Mouse (Mus musculus): ENCODE measurements around the gene Parp8.

The Parp8 gene

DNA sequence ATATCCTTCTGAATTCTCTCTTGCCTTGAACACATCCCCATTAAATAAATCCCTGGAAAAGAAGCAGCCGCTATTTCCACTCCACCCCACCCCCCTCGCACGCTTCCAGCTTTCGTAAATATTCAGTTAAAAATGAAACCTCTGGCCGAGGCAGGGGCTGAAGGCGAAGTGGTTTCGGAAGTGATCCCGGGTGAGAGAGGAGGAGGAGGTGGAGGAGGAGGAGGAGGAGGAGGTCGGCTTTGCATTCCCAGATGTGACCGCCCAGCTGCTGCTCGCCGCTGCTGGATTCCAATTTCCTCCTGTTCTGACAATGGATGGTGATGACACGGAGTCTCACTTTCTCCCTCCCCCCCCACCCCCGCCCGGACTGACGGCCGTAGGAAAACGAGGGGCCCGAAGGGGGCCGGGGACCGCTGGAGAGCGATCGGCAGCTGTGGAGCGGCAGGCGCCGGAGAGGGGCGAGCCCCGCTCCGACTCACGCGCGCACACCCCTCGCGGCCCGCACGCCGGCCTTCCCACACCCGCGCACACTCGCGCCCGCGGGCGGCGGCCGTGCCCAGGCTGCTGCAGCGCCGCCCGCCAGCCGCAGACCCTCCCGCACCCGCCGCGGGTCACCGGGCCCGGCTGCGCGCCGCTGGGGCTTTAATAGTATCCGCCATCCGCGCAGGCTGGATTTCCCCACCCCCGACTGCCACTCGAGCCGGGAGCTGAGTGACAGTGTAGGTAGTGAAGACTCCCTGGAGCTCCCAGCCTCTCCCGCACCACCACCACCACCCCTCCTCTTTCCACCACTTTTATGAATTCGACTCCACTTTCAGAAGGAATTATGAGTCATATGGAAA is at the start of gene Parp8:
TSS of gene Parp8 (minus strand) at position 312 of the 842 bp plus-strand sequence.
- DNase-seq, result peak; percentile 70 to 72

DNA sequence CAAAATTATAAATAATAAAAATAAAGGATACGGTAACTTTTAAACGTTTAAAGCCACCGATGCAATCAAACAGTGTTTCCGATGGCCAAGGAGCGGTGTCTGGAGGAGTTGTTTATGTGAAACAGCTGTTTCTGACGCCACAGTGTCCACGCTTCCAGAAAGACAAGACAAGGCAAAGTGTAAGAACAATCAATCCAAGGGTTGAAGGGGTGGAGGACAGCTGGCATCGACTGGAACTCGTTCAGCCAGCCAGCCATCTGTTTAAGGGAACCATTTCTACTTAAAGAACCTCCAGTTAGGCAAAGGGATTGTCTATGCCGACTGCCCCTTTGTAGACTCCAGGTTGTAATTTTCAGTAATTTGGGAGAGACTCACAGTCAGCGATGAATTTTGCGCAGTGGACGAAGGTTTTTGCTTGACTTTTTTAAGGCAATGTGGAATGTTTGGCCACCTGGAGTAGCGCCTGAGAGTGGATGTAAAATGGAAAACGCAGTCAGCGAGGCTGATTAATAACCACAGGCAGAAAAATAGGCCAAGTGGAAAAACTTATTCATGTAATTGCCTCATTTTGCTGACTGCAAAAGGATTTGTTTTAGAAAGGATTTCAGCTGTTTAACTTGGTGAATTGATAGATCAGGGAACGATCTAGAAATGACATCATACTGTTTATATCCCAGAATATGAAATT is 37.4 kb upstream of the Parp8 start:
- peak; percentile 3 to 9 for DNase-seq

- DNase-seq, result no peak
Observed at GRCm38 (mm10) chr13:117056466-117056865, 31.1 kb upstream of the Parp8 start.

DNA sequence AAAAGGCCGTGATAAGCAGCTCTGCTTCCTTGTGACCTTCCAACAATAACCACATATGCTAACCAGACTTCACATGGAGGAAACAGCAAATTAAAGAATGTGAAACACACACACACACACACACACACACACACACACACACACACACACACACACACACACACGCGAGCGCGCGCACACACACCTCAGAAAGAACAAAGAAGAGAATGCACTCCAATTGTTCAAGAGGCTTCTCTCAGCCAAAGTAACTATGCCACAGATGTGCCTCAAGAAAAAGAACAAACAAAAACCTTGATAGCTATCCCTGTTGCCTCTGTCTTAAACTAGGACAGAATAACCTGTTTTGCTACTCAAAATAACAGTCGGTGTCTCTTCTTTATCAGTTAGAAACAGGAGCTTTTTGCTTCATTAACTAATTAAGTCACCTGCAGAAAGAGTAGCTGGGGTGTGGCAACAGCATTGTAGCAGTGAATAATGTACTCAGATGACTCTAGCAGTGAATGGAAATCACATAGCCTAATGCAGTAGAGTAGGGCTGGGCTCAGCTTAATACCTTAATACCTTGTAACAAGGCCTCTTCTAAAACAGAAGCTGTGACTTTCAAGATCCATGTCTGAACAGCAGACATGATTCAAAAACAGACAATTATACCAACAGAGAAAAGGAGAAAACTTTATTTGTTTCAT is 29.6 kb upstream of the Parp8 start:
- DNase-seq, result no peak

GRCm38 (mm10) chr13:117052748-117053147 is 27.4 kb upstream of the Parp8 start:
- DNase-seq, result no peak

GRCm38 (mm10) chr13:117048541-117048971 is 23.2 kb upstream of the Parp8 start:
- no peak for DNase-seq

- no peak for DNase-seq
Observed at GRCm38 (mm10) chr13:117043567-117043966, 18.2 kb upstream of the Parp8 start.

GRCm38 (mm10) chr13:117041021-117041420 is 15.7 kb upstream of the Parp8 start:
- DNase-seq, result no peak

DNA sequence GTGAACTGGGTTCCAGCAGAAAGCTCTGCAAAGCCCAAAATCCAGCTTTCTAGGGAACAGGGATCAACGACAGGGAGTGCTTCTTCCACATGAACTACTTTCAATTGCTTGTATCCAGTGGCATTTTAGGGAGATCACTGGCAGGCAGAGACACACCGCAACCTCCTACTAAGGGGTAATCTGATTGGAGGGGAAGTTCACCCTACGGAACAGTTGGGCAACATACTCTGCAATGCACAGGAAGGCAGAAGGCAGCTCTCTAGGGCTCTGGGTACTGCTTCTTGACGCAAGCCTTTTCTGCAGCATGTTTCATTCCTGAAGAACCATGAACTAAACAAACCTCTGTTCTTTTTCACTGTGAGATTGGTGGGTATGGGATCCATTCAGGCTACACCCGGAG is 10.9 kb upstream of the Parp8 start:
- no peak for DNase-seq

- no peak for DNase-seq
Observed at GRCm38 (mm10) chr13:117035121-117035520, 9.8 kb upstream of the Parp8 start.

GRCm38 (mm10) chr13:117034676-117035075 is 9.3 kb upstream of the Parp8 start:
- DNase-seq, result no peak

- no peak for DNase-seq
Observed at GRCm38 (mm10) chr13:117033676-117034308, 8.5 kb upstream of the Parp8 start.

DNA sequence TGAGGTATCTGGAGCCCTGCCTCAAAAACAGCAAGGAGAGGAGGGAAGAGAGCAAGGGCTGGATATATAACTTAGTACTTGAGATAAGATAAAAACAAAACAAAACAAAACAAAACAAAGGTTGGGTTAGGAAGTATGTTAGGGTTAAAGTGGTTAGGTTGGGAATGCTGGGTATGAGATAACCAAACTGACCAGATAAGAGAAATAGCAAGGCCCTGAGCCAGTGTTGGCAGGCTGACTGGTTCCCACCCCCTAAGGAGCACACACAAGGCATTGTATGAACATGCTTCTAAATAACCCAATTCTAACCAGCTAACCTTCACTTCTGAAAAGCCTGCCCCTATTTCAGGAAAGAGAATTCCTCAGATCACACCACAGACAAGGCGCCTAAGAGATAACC is 7.1 kb upstream of the Parp8 start:
- DNase-seq, result no peak

DNA sequence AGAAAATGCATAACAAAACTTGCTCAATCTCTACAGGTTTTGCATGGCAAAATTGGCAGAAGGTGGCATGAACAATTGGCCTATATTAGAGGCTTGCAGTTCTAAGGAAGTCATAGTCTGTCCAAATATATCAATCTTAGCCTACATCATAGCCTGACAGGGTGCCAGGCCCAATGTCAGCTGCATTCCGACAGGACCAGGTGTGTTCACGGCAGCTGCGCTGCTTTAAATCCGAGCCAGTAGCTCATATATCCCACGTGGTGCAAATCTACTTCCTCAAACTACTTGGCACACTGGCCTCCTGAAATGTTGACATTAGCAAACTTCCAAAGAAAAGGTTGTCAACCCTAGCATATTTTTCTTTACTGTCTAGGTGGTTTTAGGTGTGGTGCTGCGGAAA is 6.2 kb upstream of the Parp8 start:
- DNase-seq, result no peak

DNA sequence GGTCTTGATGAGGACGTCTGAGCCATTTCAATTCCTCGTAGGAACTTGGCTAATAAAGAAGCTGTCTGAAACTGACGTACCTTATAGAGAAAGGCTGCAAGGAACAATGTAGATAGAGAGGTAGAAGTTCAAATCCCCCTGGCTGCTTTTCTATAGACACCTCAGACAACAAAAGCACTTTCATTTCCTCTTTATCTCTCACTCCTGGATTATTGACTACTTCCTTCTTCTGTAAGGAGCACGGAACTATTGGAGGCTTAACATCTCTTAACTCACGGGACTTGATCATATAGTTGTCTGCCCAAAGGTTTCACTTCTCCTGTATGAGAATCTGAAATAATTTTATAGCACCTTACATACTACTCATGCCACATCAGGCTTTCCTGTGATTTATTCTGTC is 2.9 kb upstream of the Parp8 start:
- no peak for DNase-seq

DNA sequence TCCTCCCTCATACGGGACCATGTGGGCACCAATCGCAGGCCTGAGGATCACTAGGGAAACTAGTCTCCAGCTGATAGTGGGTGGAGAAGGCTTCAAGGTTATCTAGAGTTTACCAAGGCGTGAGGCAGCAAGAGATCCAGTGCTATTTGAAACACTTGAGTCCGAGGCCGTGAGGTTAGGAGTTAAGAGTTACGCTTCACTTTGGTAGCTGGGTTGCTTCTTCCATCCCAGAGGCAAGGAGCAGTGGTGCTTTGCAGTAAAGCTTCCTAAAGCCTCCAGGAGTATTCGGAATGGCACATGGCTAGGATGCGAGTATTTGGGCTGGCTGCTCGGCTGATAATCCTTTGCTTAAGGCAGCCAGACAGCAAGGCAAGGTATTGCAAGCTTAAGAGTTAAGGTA is 2.0 kb upstream of the Parp8 start:
- DNase-seq, result no peak

DNA sequence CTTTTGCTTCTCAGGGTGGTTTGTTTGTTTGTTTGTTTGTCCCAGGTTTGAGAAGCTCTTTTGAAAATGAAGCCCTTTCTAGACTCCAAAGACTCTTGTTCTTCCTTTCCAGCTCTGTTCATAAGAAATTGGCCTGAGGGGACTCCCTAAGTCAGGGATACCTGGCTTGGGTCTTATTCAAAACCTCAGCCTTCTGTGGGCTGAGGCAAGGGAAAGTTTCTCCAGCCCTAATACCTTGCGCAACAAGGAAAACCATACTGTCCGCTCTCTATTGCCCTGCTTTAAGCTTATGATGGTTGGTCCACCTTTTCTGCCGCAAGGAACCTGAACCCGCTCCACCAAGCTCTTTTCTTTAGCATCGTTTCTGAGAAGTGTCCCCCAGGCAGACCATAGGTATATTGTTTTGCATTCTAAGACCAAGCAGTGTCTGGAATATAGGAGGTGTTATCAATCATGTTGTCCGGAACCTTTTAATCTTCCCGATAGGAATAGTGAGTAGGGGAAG is 991 bp upstream of the Parp8 start:
- no peak for DNase-seq

DNA sequence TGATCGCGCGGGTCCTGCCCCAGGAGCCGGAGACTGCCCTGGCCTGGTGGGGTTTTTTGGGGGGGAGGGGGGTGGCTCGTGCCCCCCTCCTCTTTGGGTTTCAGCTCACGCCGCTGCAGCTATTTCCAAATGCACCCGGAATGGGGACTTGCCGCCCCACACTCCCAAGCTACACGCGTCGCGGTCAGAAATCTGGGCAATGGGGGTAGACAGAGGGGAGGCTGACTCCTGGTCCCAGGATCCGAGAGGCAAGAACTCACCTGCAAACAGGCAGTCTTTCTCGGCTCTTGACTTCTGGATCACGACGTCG is 466 bp downstream of the Parp8 start:
- DNase-seq, result no peak

GRCm38 (mm10) chr13:117024127-117024915 is 1.0 kb downstream of the Parp8 start:
- DNase-seq, result peak; percentile 80 to 85

DNA sequence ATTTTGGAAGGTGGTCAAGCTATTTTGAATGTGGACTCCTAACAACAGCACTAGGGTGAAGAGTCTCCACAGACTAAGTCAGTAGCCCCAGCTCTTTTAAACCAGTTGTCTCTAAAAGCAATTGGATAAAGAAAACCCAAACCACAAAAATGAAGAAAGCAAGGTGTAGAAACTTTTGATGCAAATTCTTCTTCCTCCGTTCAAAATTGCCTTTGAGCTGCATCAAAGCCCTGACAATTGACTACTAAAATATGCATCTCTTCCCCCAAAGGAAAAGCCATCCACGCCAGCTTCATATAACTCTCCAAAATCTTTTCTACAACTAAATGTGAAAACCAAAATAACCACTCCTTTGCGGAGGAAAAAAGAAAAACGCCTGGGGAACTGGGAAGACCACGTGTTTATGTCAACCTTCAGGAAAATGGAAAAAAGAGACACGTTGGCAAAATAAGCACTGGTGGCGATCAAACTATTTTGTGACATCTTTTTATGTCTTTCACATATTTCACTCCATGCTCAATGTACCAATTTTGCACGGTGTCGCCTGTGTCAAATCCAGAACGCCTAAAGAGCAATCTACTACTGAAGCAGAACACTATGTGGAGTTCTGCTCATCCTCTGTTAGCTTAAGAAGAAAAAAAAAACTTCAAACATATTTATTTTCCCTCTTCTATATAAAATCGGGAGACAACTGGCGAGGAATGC is 1.8 kb downstream of the Parp8 start:
- DNase-seq, result no peak

GRCm38 (mm10) chr13:117020631-117021030 is 4.7 kb downstream of the Parp8 start:
- no peak for DNase-seq

GRCm38 (mm10) chr13:117018676-117019075 is 6.7 kb downstream of the Parp8 start:
- DNase-seq, result no peak

Data from cerebellum, postnatal 25 days (tissue).